10 mouse cellular contexts compared by ENCODE assay signal in genomic region chr1:179582021-179582433, GRCm38 (mm10). TPM values are rescaled to one million over a fixed set of nuclear protein-coding genes. Genes with fewer than 3 reads are reported as not detected.
DNase-seq lines count a peak whose midpoint lies in the region; ATAC-seq and TF ChIP-seq lines count a peak whose summit lies in the region.
"Had no signal": no experiment of that assay in that cellular context is flagged by ENCODE, and none has a peak within 500 bp of the region (broad histone marks: within the 10 kb centered on the region; RNA-seq: fewer than 3 reads in every experiment).

No protein-coding gene starts in this region.

- no peaks in the 10 kb centered on the region for H3K9me3 ChIP-seq in heart, embryonic 12.5 days (replicated peaks)
- no peaks in the 10 kb centered on the region for H3K9me3 ChIP-seq in kidney, postnatal 0 days (replicated peaks; ENCODE audit: low read length)
- H3K9me3 ChIP-seq: limb, embryonic 15.5 days had no signal

- WGBS in heart, embryonic 12.5 days: 24% methylated on average over 6 of the region's 6 CpGs
- 18% methylated on average over 6 of the region's 6 CpGs for WGBS in kidney, postnatal 0 days

- 0 out of 2 replicates have a peak overlapping the region, but pooled peaks have one; percentile 12 for H3K4me2 ChIP-seq in heart, embryonic 12.5 days
- H3K4me2 ChIP-seq in kidney, postnatal 0 days (ENCODE audit: low read length): peak overlapping the region; percentile 27; the same call in 1 of the 2 replicates
- H3K4me2 ChIP-seq: limb, embryonic 15.5 days had no signal

- no peak overlapping the region for H3K9ac ChIP-seq in heart, embryonic 12.5 days
- 0 out of 2 replicates have a peak overlapping the region, but pooled peaks have one; percentile 27 for H3K9ac ChIP-seq in kidney, postnatal 0 days (ENCODE audit: low read depth, low read length)
- H3K9ac ChIP-seq: limb, embryonic 15.5 days had no signal

- H3K36me3 ChIP-seq in heart, embryonic 12.5 days: peaks cover 17% of the 10 kb centered on the region
- peaks cover 5% of the 10 kb centered on the region; the same call in 1 of the 2 replicates for H3K36me3 ChIP-seq in kidney, postnatal 0 days (ENCODE audit: insufficient read depth, low read length)

- TF ChIP-seq CTCF in kidney, postnatal 0 days (IDR thresholded peaks at IDR 0.05; ENCODE audit: low read depth): no peak

- peak; percentile 28 for DNase-seq in lung, postnatal 10 days
- DNase-seq in lung, postnatal 4 days: no peak
- DNase-seq in kidney, postnatal 0 days (ENCODE audit: low spot score): peak; percentile 81
- peak; percentile 36 for DNase-seq in mesoderm, embryonic 11.5 days (ENCODE audit: low read depth, low spot score)
- no peak for DNase-seq in thymus, postnatal 25 days
- DNase-seq in urinary bladder, postnatal 14 days (ENCODE audit: low spot score): no peak
- DNase-seq: cerebellum, adult 11 months had no signal

- no peak overlapping the region for H3K27ac ChIP-seq in heart, embryonic 12.5 days (ENCODE audit: poor library complexity, severe bottlenecking)
- peak overlapping the region; percentile 19; the same call in 1 of the 2 replicates for H3K27ac ChIP-seq in kidney, postnatal 0 days
- H3K27ac ChIP-seq: limb, embryonic 15.5 days had no signal

- no peaks in the 10 kb centered on the region for H3K27me3 ChIP-seq in heart, embryonic 12.5 days (replicated peaks)
- H3K27me3 ChIP-seq in kidney, postnatal 0 days (ENCODE audit: insufficient read depth, low read length): no peaks in the 10 kb centered on the region
- H3K27me3 ChIP-seq: limb, embryonic 15.5 days had no signal

- H3K4me1 ChIP-seq in heart, embryonic 12.5 days (replicated peaks): peaks cover 43% of the 10 kb centered on the region
- H3K4me1 ChIP-seq in kidney, postnatal 0 days (replicated peaks; ENCODE audit: insufficient read depth, low read length): peaks cover 11% of the 10 kb centered on the region; the same call in 1 of the 2 replicates

- no peak overlapping the region for H3K4me3 ChIP-seq in heart, embryonic 12.5 days
- H3K4me3 ChIP-seq in kidney, postnatal 0 days (replicated peaks; ENCODE audit: low read depth, low read length): 0 out of 2 replicates have a peak overlapping the region, but pooled peaks have one; percentile 2
- H3K4me3 ChIP-seq: limb, embryonic 15.5 days had no signal

- ATAC-seq in heart, embryonic 12.5 days (ENCODE audit: insufficient number of reproducible peaks, low FRiP score): no peak
- ATAC-seq in kidney, postnatal 0 days (replicated peaks; ENCODE audit: low FRiP score, low read depth): no peak
- no peak for ATAC-seq in granulocyte monocyte progenitor cell, adult 5-6 weeks (replicated peaks; ENCODE audit: poor library complexity, severe bottlenecking)

RNA-seq across cellular contexts. Expression of gene Cnst, which starts 35.9 kb away (rescaled TPM):
- 20.5 and 22.2 TPM in 2 replicates for polyA plus RNA-seq in heart, embryonic 12.5 days (2016; fragmentation: Nextera tagmentation; extraction: Ambion mirVana)
- 9.7 and 11.2 TPM in 2 replicates for polyA plus RNA-seq in kidney, postnatal 0 days (2015; fragmentation: Nextera tagmentation; extraction: Ambion mirVana)
- 15.8 and 17.5 TPM in 2 replicates for total RNA-seq in granulocyte monocyte progenitor cell, adult 5-6 weeks (2014; fragmentation: Nextera tagmentation)
- total RNA-seq in granulocyte monocyte progenitor cell, adult 5-6 weeks (2017): 18.4 and 19.1 TPM in 2 replicates

RNA-seq across cellular contexts. Expression of gene Tfb2m, which starts 36.0 kb away (rescaled TPM):
- polyA plus RNA-seq in heart, embryonic 12.5 days (2016; fragmentation: Nextera tagmentation; extraction: Ambion mirVana): 25.6 and 26.1 TPM in 2 replicates
- polyA plus RNA-seq in kidney, postnatal 0 days (2015; fragmentation: Nextera tagmentation; extraction: Ambion mirVana): 38.9 and 40.7 TPM in 2 replicates
- 34.0 and 37.0 TPM in 2 replicates for total RNA-seq in granulocyte monocyte progenitor cell, adult 5-6 weeks (2014; fragmentation: Nextera tagmentation)
- 30.3 and 40.0 TPM in 2 replicates for total RNA-seq in granulocyte monocyte progenitor cell, adult 5-6 weeks (2017)

Comparison
In these comparisons a context has a peak if more than half of its experiments do, and no peak if none do; other contexts are left out.
1. DNase-seq: peak in lung, postnatal 10 days (single experiment), kidney, postnatal 0 days (single experiment) and mesoderm, embryonic 11.5 days (single experiment); none in lung, postnatal 4 days (0 of 2), thymus, postnatal 25 days (single experiment) and urinary bladder, postnatal 14 days (single experiment).